Mouse (Mus musculus) myocyte (in vitro differentiated cells): Measurements from ENCODE around the gene Vipr1. TPM values are rescaled to one million over a fixed set of nuclear protein-coding genes. Genes with fewer than 3 reads are reported as not detected.

ENCODE experiments used
- H3K27me3 ChIP-seq: one replicate; pipeline ENCODE4 v1.6.1; 2011; ENCODE audit not compliant: control insufficient read depth, insufficient read depth, insufficient read length
- H3K36me3 ChIP-seq: one replicate; pipeline ENCODE4 v1.6.1; 2011; ENCODE audit not compliant: control insufficient read depth, insufficient read depth
- H3K4me2 ChIP-seq: one replicate; pipeline ENCODE4 v1.6.1; 2011; ENCODE audit warnings: low read depth, control low read depth
- H3K4me3 ChIP-seq: one replicate; pipeline ENCODE4 v1.5.1; 2011; ENCODE audit warnings: mild to moderate bottlenecking, control low read depth, moderate library complexity
- H3K79me2 ChIP-seq: one replicate; pipeline ENCODE4 v1.6.1; 2011; ENCODE audit not compliant: control insufficient read depth, insufficient read depth
- H3ac ChIP-seq: one replicate; pipeline ENCODE4 v1.6.1; 2011; ENCODE audit not compliant: control insufficient read depth, insufficient read length
- CEBPB ChIP-seq: IDR thresholded peaks from 2 replicates; pipeline ENCODE4 v1.6.1; 2011; ENCODE audit warnings: mild to moderate bottlenecking, moderate library complexity; ENCODE audit not compliant: poor library complexity, insufficient read depth, severe bottlenecking
- E2F4 ChIP-seq: IDR thresholded peaks from one replicate; pipeline ENCODE4 v1.6.1; 2011; ENCODE audit warnings: mild to moderate bottlenecking, control low read depth, moderate library complexity; ENCODE audit not compliant: insufficient read depth
- MAX ChIP-seq: IDR thresholded peaks from one replicate; pipeline ENCODE4 v1.6.1; 2011; ENCODE audit warnings: low read depth, mild to moderate bottlenecking, control low read depth
- MYOD1 ChIP-seq, 3 experiments: IDR thresholded peaks; one replicate each; pipeline ENCODE4 v1.6.1; 2011; ENCODE audit warnings: control low read depth in 2 of 3, low read depth in 2 of 3, mild to moderate bottlenecking in 2 of 3, moderate library complexity in 1 of 3; ENCODE audit not compliant: insufficient read length in 2 of 3, control insufficient read depth in 1 of 3
- MYOG ChIP-seq, 3 experiments: IDR thresholded peaks; one replicate each; pipeline ENCODE4 v1.6.1; 2011; ENCODE audit warnings: control low read depth in 2 of 3, low read depth in 2 of 3, mild to moderate bottlenecking in 2 of 3; ENCODE audit not compliant: insufficient read length in 2 of 3, control insufficient read depth in 1 of 3, insufficient read depth in 1 of 3
- POLR2A ChIP-seq: IDR thresholded peaks from one replicate; pipeline ENCODE4 v1.6.1; 2011; ENCODE audit warnings: low read depth, mild to moderate bottlenecking, control low read depth, moderate library complexity; ENCODE audit not compliant: insufficient read length
- POLR2AphosphoS2 ChIP-seq: IDR thresholded peaks from one replicate; pipeline ENCODE4 v1.6.1; 2011; ENCODE audit warnings: low read depth, control low read depth; ENCODE audit not compliant: insufficient read length
- REST ChIP-seq: IDR thresholded peaks from one replicate; pipeline ENCODE4 v1.6.1; 2011; ENCODE audit warnings: mild to moderate bottlenecking, control low read depth, moderate library complexity; ENCODE audit not compliant: insufficient read depth, insufficient read length
- SRF ChIP-seq: IDR thresholded peaks from one replicate; pipeline ENCODE4 v1.6.1; 2011; ENCODE audit warnings: low read depth; ENCODE audit not compliant: control insufficient read depth, insufficient read length
- TCF12 ChIP-seq: IDR thresholded peaks from one replicate; pipeline ENCODE4 v1.6.1; 2011; ENCODE audit warnings: mild to moderate bottlenecking, control low read depth; ENCODE audit not compliant: poor library complexity, insufficient read depth, severe bottlenecking
- TCF3 ChIP-seq: IDR thresholded peaks from one replicate; pipeline ENCODE4 v1.6.1; 2011; ENCODE audit warnings: low read depth, control low read depth; ENCODE audit not compliant: insufficient read length
- USF1 ChIP-seq: IDR thresholded peaks from one replicate; pipeline ENCODE4 v1.6.1; 2011; ENCODE audit warnings: low read depth, mild to moderate bottlenecking, control low read depth, moderate library complexity
- polyA plus RNA-seq: library from polyadenylated mRNA; unstranded; fragments of >200 nt; fragmentation: generic; extraction: Trizol; gene quantifications from one replicate; pipeline ENCODE4 v1.2.1, GENCODE M21; 2012; ENCODE audit warnings: missing spikeins

The Vipr1 gene
- polyA plus RNA-seq, 1 experiment: 0.29 TPM

DNA sequence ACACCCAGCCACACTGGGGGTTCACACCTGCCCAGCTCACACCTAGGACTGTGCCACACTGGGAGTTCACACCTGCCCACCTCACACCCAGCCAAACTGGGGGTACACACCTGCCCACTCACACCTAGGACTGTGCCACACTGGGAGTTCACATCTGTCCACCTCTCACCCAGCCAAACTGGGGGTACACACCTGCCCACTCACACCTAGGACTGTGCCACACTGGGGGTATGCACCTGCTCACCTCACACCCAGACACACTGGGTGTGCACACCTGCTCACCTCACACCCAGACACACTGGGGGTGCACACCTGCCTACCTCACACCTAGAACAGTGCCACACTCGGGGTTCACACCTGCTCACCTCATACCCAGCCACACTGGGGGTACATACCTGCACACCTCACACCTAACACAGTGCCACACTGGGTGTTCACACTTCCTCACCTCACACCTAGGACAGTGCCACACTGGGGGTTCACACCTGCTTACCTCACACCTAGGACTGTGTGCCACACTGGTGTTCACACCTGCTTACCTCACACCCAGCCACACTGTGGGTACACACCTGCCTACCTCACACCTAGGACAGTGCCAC lies 35.9 kb upstream of the Vipr1 start:
- Histone ChIP-seq H3ac (no peak overlapping the region), H3K4me3 (no peak overlapping the region), H3K4me2 (no peak overlapping the region), H3K27me3 (peaks cover 11% of the 10 kb centered on the region), H3K36me3 (no peaks in the 10 kb centered on the region), H3K79me2 (no peaks in the 10 kb centered on the region)
- TF ChIP-seq SRF: no peak
- TF ChIP-seq TCF3: no peak
- no peak for TF ChIP-seq TCF12
- no peak for TF ChIP-seq POLR2A
- no peak for TF ChIP-seq POLR2AphosphoS2
- no peak for TF ChIP-seq MYOG (IDR thresholded peaks at IDR 0.05; ENCODE audit: control insufficient read depth in 1 of 3, insufficient read depth in 1 of 3, insufficient read length in 2 of 3, low read depth in 2 of 3)
- TF ChIP-seq CEBPB: no peak
- TF ChIP-seq MAX: no peak
- no peak for TF ChIP-seq MYOD1 (IDR thresholded peaks at IDR 0.05; ENCODE audit: control insufficient read depth in 1 of 3, insufficient read length in 2 of 3, low read depth in 2 of 3)
- no peak for TF ChIP-seq REST
- TF ChIP-seq USF1: no peak
- no peak for TF ChIP-seq E2F4

DNA sequence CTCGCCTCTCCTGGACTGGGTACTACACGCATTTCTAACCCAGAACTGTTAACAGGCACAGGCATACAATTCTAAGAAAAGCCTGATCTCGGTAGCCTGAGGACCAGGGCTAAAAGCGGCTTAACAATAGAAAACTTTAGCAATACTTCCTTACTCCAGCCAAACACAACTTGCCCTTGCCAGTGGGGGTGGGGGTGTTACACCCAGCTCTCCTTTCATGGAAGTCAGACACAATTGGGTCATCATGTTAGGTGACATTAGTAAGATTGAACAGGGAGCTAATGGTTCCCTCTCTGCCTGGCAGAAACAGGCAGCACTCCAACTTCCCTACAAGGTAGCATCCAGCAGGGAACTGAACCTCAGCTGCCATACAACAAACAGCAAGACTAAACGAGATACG lies 33.1 kb upstream of the Vipr1 start:
- TF ChIP-seq POLR2AphosphoS2: no peak
- TF ChIP-seq MYOD1 (IDR thresholded peaks at IDR 0.05; ENCODE audit: control insufficient read depth in 1 of 3, insufficient read length in 2 of 3, low read depth in 2 of 3): no peak
- no peak for TF ChIP-seq POLR2A
- no peak for TF ChIP-seq E2F4
- TF ChIP-seq TCF3: no peak
- TF ChIP-seq MYOG (IDR thresholded peaks at IDR 0.05; ENCODE audit: control insufficient read depth in 1 of 3, insufficient read depth in 1 of 3, insufficient read length in 2 of 3, low read depth in 2 of 3): no peak
- TF ChIP-seq REST: no peak
- TF ChIP-seq TCF12: no peak
- TF ChIP-seq CEBPB: no peak
- TF ChIP-seq SRF: no peak
- no peak for TF ChIP-seq MAX
- Histone ChIP-seq H3K79me2 (no peaks in the 10 kb centered on the region), H3K4me2 (no peak overlapping the region), H3K27me3 (peaks cover 23% of the 10 kb centered on the region), H3K4me3 (no peak overlapping the region), H3ac (no peak overlapping the region), H3K36me3 (no peaks in the 10 kb centered on the region)

DNA sequence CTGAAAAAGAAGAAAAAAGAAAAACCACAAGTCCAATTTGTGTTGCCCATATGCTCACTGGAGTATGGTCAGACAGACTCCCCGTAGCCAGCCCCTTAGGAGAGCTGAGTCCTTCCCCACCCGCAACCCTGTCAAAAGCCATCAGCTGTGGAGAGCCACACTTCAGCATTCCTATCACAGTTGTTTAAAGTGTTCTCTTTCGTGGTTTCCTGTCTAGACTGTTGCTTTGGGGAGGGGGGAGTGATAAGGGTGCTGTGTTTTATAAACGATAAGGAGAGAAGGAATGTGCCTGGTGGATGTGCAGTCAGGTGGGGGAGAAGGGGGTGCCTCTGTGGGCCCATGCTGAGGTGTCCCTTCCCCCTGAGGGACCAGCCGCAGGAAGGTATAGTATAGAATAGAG lies 29.3 kb upstream of the Vipr1 start:
- H3K4me3 ChIP-seq: no peak overlapping the region
- H3K36me3 ChIP-seq: no peaks in the 10 kb centered on the region
- peaks cover 48% of the 10 kb centered on the region for H3K27me3 ChIP-seq
- TF ChIP-seq MAX (no peak), TCF12 (no peak), TCF3 (no peak)
- H3K4me2 ChIP-seq: no peak overlapping the region
- no peak overlapping the region for H3ac ChIP-seq
- H3K79me2 ChIP-seq: no peaks in the 10 kb centered on the region

DNA sequence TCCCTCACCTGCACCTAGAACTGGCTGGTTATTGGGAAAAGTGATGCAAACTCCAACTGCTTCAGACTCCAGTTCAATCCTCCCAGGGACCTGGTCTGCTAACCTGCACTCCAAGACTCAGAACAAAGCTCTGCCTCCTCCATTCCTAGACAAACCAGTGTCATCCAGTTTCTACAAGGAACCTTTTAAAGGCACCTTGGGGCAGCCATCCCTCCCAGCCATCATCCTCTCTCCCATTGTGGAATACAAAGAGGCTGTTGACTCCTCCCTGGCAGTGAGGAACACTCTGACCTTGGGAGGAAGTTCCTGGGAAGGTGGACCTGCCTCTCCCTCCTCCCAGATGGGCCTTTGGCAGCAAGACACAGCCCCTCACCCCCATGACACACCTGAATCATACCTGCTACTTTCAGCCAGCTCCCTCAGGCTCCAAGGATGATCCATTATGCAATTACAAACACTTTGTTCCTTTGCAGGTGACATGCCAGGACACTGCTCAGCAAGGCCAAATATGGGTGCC lies 28.2 kb upstream of the Vipr1 start:
- no peak overlapping the region for H3ac ChIP-seq
- no peaks in the 10 kb centered on the region for H3K79me2 ChIP-seq
- TF ChIP-seq E2F4 (no peak), SRF (no peak), MYOG (IDR thresholded peaks at IDR 0.05; ENCODE audit: control insufficient read depth in 1 of 3, insufficient read depth in 1 of 3, insufficient read length in 2 of 3, low read depth in 2 of 3) (no peak), REST (no peak), POLR2A (no peak), POLR2AphosphoS2 (no peak), CEBPB (no peak), USF1 (no peak), TCF12 (no peak), TCF3 (no peak), MYOD1 (IDR thresholded peaks at IDR 0.05; ENCODE audit: control insufficient read depth in 1 of 3, insufficient read length in 2 of 3, low read depth in 2 of 3) (no peak), MAX (no peak)
- H3K4me3 ChIP-seq: no peak overlapping the region
- H3K36me3 ChIP-seq: no peaks in the 10 kb centered on the region
- no peak overlapping the region for H3K4me2 ChIP-seq
- H3K27me3 ChIP-seq: peaks cover 57% of the 10 kb centered on the region

DNA sequence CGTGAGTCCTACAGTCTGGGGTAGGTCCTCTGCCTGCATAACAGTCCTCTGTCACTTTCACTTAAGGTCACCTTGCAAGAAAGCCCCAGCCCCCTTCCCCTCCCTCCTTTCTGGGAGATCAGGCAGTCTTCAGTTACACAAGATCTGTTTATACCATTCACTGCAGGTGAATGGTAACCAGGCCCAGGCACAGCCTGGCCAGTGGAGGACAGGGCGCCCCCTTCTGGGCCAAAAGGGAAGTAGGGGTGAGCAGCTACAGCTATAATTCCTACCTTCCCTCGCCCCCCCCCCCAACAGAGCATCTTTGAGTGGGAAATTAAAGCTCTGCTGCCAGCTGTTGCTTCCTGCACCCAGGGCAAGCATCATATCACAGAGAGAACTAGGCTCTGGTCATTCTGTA lies 26.0 kb upstream of the Vipr1 start:
- Histone ChIP-seq H3K4me2 (no peak overlapping the region), H3K36me3 (no peaks in the 10 kb centered on the region), H3K4me3 (no peak overlapping the region), H3K27me3 (peaks cover 58% of the 10 kb centered on the region), H3ac (no peak overlapping the region), H3K79me2 (no peaks in the 10 kb centered on the region)
- TF ChIP-seq CEBPB: no peak
- no peak for TF ChIP-seq E2F4
- no peak for TF ChIP-seq POLR2AphosphoS2
- no peak for TF ChIP-seq USF1
- no peak for TF ChIP-seq MYOG (IDR thresholded peaks at IDR 0.05; ENCODE audit: control insufficient read depth in 1 of 3, insufficient read depth in 1 of 3, insufficient read length in 2 of 3, low read depth in 2 of 3)
- TF ChIP-seq REST: no peak
- TF ChIP-seq TCF3: no peak
- TF ChIP-seq SRF: no peak
- no peak for TF ChIP-seq POLR2A
- TF ChIP-seq TCF12: no peak
- no peak for TF ChIP-seq MYOD1 (IDR thresholded peaks at IDR 0.05; ENCODE audit: control insufficient read depth in 1 of 3, insufficient read length in 2 of 3, low read depth in 2 of 3)
- TF ChIP-seq MAX: no peak
